Mouse (Mus musculus) megakaryocyte, adult 5-6 weeks (primary cell): ENCODE measurements around the gene Mymk. TPM values are rescaled to one million over a fixed set of nuclear protein-coding genes. Genes with fewer than 3 reads are reported as not detected.

Experiments used
- ATAC-seq: 2 replicates; pipeline ENCODE4 v1.8.0; 2016; ENCODE audit warnings: mild to moderate bottlenecking, inconsistent platforms; ENCODE audit not compliant: poor library complexity, severe bottlenecking
- total RNA-seq, 2 experiments: library from RNA; stranded (forward) in 1 of 2; stranded (reverse) in 1 of 2; fragments of 153-499, 151-499 nt in 1 of 2; fragments of 221-1000, 200-1000 nt in 1 of 2; gene quantifications; 2 replicates each; pipeline versions ENCODE4 v1.2.3 to v1.2.4; 2015 to 2017

Gene Mymk
- total RNA-seq, 2 experiments from 2014 or later = not detected

DNA sequence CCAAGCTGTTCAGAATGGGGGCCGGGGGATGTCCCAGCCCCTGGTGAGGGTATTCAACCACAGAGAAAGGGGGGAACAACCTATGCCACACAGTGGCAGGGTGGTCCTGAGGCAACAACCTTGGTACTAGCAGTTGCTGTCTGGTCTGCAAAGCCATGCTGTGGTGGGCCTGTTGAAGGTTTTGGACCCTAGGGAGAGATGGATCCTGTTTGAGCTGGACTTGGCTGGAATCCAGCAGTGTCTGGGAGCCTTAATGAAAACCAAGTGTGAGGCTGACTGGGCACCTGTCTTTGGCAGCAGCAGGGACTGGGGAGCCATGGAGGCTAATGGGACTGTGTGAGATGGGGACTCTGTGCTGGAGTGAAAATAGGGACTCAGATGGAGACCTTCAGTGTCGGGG, 7.7 kb upstream of the Mymk start:
- ATAC-seq = no peak

DNA sequence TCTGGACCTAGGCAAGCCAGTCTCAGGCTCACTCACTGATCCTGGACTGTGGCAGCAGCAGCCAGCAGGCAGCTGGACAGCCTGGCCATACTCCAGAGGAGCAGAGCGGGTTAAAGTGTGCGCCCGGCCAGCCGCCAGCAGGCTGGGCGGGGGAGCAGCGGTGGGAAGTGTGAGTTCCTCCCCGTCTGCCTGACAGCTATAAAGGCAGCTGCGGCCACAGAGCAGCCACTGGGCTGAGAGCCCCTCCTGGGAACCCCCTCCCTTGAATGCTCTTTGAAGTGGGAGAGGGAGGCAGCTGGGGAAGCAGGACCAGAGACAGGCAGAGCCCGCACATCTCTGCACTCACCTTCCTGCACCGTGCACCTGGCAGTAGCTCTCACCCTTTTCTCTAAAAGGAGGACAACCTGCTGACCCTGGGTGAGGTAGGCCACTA, 7.2 kb upstream of the Mymk start, which contains the start of gene Adamtsl2:
Gene Adamtsl2 (plus strand): TSS at position 228 of the 433 bp plus-strand sequence.
- ATAC-seq = no peak

GRCm38 (mm10) chr2:27078312-27078711, 6.3 kb upstream of the Mymk start:
- no peak for ATAC-seq

- no peak for ATAC-seq
These were observed 5.8 kb upstream of the Mymk start for GRCm38 (mm10) chr2:27077655-27078244.

GRCm38 (mm10) chr2:27075485-27075884, 3.5 kb upstream of the Mymk start:
- peak; percentile 52 for ATAC-seq

DNA sequence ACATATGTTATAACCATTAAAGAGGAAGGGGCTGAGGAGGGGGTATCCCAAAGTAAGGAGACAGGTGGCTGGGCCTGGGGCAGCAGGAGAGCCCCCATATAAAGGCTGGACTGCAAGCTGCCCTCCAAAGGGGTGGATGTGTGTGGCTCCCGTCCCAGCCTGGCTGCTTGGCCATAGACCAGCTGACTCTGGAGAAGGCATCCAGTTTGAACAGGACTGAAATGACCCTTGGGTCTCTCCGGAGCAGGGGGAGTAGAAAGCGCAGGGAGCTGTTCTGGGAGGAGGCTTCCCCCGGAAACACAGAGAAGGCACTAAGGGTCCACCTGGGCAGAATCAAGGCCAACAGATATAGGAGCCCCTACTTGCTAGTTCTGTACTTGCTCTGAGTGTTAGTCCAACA, 2.8 kb upstream of the Mymk start:
- ATAC-seq = no peak

GRCm38 (mm10) chr2:27073407-27073806, 1.4 kb upstream of the Mymk start:
- ATAC-seq = no peak

DNA sequence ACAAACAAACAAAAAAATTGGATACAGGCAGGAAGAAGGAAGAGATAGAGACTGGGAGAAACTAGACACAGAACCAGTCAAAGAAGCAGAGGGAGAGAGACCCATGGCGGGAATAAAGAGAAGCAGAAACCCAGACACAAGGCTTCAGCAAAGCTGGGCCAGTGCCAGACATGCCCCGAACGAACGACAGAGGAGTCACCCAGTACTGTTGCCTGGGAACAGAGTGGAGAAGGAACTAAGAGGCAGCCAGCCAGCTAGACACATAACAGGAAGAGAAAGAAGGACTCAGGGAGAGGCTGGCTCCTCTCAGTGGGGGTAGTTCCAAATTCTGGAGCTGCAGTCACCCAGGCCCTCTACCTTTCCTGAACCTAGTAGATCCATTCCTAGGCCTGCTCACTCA, 842 bp downstream of the Mymk start:
- peak; percentile 35; the same call in 1 of the 2 replicates for ATAC-seq

DNA sequence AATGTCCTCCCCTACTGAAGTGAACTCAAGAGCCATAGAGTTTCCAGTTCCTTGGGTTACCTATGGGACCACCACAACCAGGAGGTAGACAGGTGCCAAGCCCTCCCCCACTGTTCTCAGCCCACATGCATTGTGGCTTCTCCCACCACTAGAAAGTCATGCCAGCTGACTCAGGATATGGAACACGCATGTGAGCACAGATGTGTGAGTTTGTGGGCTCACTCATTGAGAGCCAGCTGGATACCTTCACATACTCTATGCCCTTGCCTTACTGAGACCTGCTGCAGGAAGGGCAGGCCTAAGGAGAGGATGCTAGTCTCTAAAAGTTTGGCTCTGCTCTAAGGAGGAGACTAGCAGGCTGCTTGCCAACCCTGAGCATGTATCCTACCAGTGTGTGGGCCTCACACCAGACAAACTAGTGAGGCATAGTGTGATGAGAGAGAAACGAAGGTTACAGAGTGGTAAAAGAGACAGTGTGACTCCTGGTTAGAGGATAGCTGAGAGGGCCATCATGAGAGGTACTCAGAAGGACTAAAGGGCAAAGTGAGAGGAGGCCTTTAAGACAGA, 1.6 kb downstream of the Mymk start:
- no peak for ATAC-seq

DNA sequence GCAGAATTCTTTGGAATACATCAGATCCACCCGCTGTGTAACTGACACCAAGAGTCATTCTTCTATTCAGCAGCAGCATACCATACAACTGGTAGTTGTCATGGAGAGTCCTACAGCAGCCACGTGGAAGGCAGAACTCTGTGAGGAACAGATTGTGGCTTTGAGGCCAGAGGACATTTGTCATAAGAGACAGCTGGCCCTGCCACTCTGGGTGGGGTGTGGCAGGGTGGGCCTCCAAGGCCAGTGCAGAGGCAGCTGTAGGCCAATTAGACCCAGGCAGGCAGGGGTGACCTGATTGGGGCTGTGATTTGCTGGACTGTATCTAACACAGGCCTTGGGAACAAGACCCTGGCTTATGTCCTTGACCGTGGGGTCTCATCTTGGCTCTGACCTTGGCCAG, 2.3 kb downstream of the Mymk start:
- ATAC-seq = no peak

DNA sequence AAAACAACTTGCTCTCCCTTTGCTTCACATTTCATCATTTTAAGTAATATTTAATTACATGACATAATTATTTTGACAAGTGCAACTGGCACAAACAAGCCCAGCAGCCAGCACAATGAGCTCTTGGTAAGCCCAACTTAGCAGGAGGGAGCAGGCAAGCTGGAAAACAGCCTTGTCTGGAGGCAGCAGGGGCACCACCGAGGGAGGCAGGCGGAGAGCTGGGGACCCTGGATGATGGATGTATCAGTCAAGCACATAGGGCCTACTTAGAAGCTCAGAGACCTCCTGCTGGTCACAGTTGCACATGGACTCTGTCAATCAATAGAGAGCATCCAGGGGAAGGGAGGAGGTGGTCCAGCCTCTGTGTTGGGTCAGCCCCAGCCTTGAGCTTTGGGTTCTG, 4.0 kb downstream of the Mymk start:
- ATAC-seq = no peak

GRCm38 (mm10) chr2:27067124-27067523, 4.9 kb downstream of the Mymk start:
- ATAC-seq = no peak

- no peak for ATAC-seq
These were observed 12.8 kb downstream of the Mymk start for GRCm38 (mm10) chr2:27059187-27059586.

DNA sequence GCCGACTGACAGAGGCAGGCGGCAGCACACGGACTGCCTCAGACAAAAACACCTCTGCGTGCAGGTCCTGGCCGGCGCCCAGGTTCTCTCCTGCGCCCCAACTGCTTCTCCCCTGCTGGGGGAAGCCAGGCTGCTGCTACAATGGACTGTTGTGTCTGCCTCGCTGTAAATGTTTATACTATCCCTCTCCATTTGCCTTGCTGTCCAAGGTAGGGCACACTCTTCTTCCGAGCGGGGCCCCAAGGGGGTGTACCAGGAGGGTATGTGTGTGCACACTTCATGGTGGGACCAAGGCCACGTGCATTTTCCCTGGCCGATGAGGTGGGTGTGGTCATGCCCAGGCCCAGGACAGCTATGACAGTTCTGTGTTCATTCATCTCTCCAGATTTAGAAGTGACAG, 13.2 kb downstream of the Mymk start:
- ATAC-seq = no peak

DNA sequence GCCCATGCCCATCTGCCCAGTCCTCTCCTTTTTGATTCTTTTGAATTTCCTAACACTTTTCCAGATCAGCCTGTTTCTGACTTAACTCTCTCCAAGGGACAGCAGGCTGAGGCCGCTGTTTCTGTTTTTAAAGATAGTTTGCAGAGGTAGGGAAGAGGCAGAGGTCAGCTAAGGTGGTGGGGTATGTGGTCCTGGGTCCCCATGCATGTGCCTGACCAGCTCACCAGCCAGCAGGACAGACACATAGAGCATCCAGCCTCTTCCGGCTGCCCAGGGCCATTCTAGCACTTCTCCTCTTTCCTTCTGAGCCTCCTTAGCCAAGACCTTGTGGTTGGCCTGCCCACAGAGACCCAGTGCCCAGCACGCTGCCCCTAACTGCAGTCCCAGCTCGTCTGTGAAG, 13.7 kb downstream of the Mymk start:
- ATAC-seq = no peak

GRCm38 (mm10) chr2:27049408-27049807, 22.6 kb downstream of the Mymk start:
- no peak for ATAC-seq

DNA sequence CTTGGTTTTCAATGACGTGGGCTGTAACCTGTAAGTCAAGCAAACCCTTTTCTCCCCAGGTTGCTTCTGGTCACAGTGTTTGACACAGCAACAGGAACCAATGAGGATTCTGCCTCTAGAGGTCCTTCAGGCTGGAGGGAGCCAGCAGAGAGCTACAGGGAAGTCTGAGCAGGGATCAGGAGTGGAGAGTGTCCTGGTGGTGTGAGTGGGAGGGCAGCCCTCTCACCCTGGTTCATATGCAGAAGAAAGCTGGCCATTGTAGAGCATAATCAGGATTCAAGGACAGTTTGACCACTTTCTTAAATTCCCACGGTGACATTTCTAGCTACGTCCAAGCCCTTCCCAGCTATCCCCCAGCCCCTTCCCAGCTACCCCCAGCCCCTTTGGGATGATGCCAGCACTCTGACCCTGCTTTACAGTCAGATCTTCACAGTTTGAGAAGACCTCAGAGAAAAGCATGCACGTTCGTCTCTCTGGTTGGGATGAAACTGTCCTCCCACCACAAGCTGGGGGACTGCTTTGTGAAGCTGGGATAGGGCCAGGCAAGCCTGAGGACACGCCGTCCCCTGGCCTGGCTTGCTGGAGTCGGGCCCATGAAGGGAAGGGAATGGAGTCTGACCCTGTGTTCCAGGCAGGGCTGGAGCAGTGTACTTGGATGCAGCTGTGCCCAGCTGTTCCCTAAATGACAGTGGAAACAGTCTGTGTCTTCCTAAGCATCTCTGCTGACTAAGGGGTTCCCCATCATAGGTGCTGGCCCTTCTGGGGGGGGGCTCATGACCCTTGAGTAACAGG, 25.8 kb downstream of the Mymk start:
- no peak for ATAC-seq

- ATAC-seq = no peak
These were observed 27.3 kb downstream of the Mymk start for GRCm38 (mm10) chr2:27044641-27045040.

DNA sequence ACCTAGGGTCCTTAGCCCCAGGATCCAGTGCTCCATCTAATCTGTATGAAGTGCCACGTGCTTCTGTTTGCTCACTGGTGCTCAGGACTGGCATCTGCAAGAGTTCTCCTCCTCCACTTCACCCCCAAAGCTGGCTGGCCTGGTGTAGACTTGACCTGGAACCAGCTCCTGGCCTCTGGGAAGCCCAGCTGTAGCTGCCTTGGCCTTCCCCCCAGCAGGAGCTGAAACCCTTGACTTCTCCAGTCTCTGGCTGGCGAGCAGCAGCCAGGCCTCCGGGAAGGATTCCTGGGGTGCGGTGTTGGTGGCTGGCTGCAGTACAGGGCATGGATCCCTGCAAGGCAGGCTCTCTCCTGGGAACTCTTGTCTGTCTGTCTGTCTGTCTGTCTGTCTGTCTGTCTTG, 27.8 kb downstream of the Mymk start:
- ATAC-seq = no peak

- no peak; the same call in 1 of the 2 replicates for ATAC-seq
These were observed 28.5 kb downstream of the Mymk start for GRCm38 (mm10) chr2:27043461-27043860.

DNA sequence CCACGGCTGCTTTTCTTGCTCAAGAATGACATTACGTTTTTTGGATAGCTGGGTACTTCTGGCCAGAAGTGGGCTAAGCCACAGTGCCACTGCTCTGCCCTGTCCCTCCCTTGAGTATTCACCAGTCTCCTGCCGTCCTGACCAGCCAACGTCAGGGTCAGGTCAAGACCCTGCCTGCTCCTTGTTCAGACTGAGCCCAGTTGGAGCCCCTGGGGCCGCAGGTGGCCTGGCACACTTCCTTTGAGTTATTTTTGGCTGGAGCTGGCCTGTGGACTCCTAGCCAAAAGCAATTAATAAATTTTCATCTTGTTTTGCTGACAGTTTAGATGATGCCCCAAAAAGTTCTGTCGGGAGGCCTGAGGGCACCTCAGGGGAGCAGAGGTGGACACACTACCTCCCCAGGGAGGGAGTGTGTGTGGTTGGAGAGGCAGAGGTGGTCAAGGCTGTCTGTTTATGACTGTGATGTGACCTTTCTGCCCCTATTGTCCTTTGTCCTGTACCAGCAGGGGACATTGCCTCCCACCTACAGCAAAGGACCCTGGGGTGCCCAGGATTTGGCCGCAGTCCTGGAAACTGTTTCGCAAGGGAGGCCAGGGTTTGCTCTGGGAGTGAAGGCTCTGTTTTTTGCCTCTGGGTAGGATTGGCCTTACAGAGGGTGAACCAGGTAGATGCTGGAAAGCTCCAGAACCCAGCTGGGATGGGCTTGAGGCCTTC, 29.7 kb downstream of the Mymk start:
- no peak for ATAC-seq
